ENCODE assay signal across 9 mouse cellular contexts in the genomic region with DNA sequence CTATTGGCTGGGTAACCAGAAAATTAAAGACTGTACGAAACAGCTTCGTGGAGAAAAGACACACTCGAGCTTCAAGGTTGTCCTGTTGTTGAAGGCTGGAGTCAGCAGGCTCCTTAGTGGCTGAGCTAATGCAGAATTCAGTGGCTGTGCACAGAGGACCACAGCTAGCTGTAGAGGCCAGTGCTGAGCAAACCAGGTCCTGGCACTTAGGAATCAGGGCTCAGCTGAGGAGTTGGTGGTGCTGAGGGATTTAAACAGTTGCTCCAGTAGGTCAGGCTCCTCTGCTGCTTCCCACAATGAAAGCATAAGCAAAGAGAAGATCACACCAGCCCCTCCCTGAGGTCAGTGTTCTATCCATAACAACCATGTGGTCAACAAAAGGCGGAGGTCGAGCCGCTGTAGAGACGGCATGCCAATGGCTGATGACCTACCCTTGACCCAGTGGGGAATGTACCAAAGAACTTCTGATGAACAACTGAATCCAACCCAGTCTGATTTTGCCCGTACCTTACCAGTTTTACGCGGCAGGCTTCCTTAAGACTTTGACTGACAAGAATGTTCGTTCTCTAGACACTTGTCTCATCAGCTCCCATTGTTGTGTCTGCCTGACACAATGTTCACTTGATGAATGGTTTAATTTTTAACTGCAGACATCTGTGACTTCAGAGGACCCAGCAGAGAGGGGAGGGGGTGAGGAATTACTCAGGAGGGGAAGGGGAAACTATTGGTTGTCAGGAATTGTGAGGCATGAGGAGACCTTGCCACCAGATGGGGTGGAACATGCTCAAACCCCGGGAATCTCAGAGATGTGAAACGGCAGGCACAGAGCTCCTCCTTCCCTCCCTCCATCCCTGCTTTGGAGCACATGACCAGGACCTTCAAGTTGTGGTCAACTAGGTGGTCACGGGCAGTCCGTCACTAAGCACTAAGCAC. TPM values are rescaled to one million over a fixed set of nuclear protein-coding genes. Genes with fewer than 3 reads are reported as not detected.
DNase-seq lines count a peak whose midpoint lies in the region; ATAC-seq and TF ChIP-seq lines count a peak whose summit lies in the region.
"Had no signal": no experiment of that assay in that cellular context is flagged by ENCODE, and none has a peak within 500 bp of the region (broad histone marks: within the 10 kb centered on the region; RNA-seq: fewer than 3 reads in every experiment).

No protein-coding gene starts in this region.

- H3K4me1 ChIP-seq in lung, embryonic 14.5 days (ENCODE audit: insufficient read depth): peaks cover 25% of the 10 kb centered on the region
- no peaks in the 10 kb centered on the region for H3K4me1 ChIP-seq in lung, adult 2 months (ENCODE audit: control insufficient read depth, insufficient read depth, low read length)
- H3K4me1 ChIP-seq in hindbrain, embryonic 12.5 days: peaks cover 50% of the 10 kb centered on the region
- H3K4me1 ChIP-seq in limb, embryonic 14.5 days (ENCODE audit: control insufficient read depth, insufficient read depth, low read length): peaks cover 35% of the 10 kb centered on the region
- H3K4me1 ChIP-seq in stomach, embryonic 16.5 days (ENCODE audit: control insufficient read depth, insufficient read depth, low read length): peaks cover 32% of the 10 kb centered on the region

- H3K4me3 ChIP-seq in lung, embryonic 14.5 days (ENCODE audit: low read depth, low read length): no peak overlapping the region
- no peak overlapping the region for H3K4me3 ChIP-seq in lung, adult 2 months (replicated peaks; ENCODE audit: extremely low read depth, low read depth, low read length)
- H3K4me3 ChIP-seq in hindbrain, embryonic 12.5 days: no peak overlapping the region
- no peak overlapping the region for H3K4me3 ChIP-seq in limb, embryonic 14.5 days (replicated peaks; ENCODE audit: low read length)
- no peak overlapping the region for H3K4me3 ChIP-seq in stomach, embryonic 16.5 days (replicated peaks; ENCODE audit: low read length)

- H3K9me3 ChIP-seq in lung, embryonic 14.5 days (ENCODE audit: low read depth, low read length): no peaks in the 10 kb centered on the region
- H3K9me3 ChIP-seq in hindbrain, embryonic 12.5 days (replicated peaks): no peaks in the 10 kb centered on the region
- no peaks in the 10 kb centered on the region for H3K9me3 ChIP-seq in limb, embryonic 14.5 days (ENCODE audit: control insufficient read depth, low read length)
- H3K9me3 ChIP-seq in stomach, embryonic 16.5 days (replicated peaks; ENCODE audit: control insufficient read depth, low read length): no peaks in the 10 kb centered on the region
- H3K9me3 ChIP-seq: G1E had no signal

- H3K36me3 ChIP-seq in lung, embryonic 14.5 days (ENCODE audit: insufficient read depth): no peaks in the 10 kb centered on the region
- no peaks in the 10 kb centered on the region for H3K36me3 ChIP-seq in hindbrain, embryonic 12.5 days
- no peaks in the 10 kb centered on the region for H3K36me3 ChIP-seq in limb, embryonic 14.5 days (ENCODE audit: control insufficient read depth, insufficient read depth, low read length)
- no peaks in the 10 kb centered on the region for H3K36me3 ChIP-seq in stomach, embryonic 16.5 days (ENCODE audit: control insufficient read depth, insufficient read depth, low read length)
- H3K36me3 ChIP-seq: G1E had no signal

- TF ChIP-seq CTCF in lung, embryonic 14.5 days (IDR thresholded peaks at IDR 0.05; ENCODE audit: low read depth): 0 out of 2 replicates have a peak, but pooled peaks have one; percentile 12
- no peak for TF ChIP-seq CTCF in lung, adult 2 months (IDR thresholded peaks at IDR 0.05; ENCODE audit: insufficient read depth, low read length)

- H3K27me3 ChIP-seq in lung, embryonic 14.5 days (ENCODE audit: insufficient read depth, low read length): no peaks in the 10 kb centered on the region
- H3K27me3 ChIP-seq in hindbrain, embryonic 12.5 days: no peaks in the 10 kb centered on the region
- no peaks in the 10 kb centered on the region for H3K27me3 ChIP-seq in limb, embryonic 14.5 days (ENCODE audit: control insufficient read depth, insufficient read depth, low read length)
- no peaks in the 10 kb centered on the region for H3K27me3 ChIP-seq in stomach, embryonic 16.5 days (ENCODE audit: control insufficient read depth, insufficient read depth, low read length)

- WGBS in lung, embryonic 14.5 days: 19% methylated on average over 15 of the region's 15 CpGs
- WGBS in lung, adult 2 months: 38% methylated on average over 15 of the region's 15 CpGs
- 35% methylated on average over 15 of the region's 15 CpGs for WGBS in hindbrain, embryonic 12.5 days
- 22% methylated on average over 15 of the region's 15 CpGs for WGBS in limb, embryonic 14.5 days
- WGBS in stomach, embryonic 16.5 days: 28% methylated on average over 15 of the region's 15 CpGs

- no peak for TF ChIP-seq POLR2A in lung, adult 2 months (IDR thresholded peaks at IDR 0.05; ENCODE audit: borderline replicate concordance, extremely low read depth, low read depth, low read length)
- no peak for TF ChIP-seq POLR2A in limb, embryonic 14.5 days (IDR thresholded peaks at IDR 0.05; ENCODE audit: borderline replicate concordance, extremely low read depth, insufficient read depth, insufficient read length)

- no peak overlapping the region for H3K4me2 ChIP-seq in lung, embryonic 14.5 days
- no peak overlapping the region for H3K4me2 ChIP-seq in hindbrain, embryonic 12.5 days (replicated peaks)
- no peak overlapping the region; the same call in 1 of the 2 replicates for H3K4me2 ChIP-seq in limb, embryonic 14.5 days (replicated peaks; ENCODE audit: low read depth, low read length, severe bottlenecking)
- H3K4me2 ChIP-seq in stomach, embryonic 16.5 days (ENCODE audit: low read depth, low read length): no peak overlapping the region

- H3K9ac ChIP-seq in lung, embryonic 14.5 days: no peak overlapping the region
- no peak overlapping the region for H3K9ac ChIP-seq in hindbrain, embryonic 12.5 days
- no peak overlapping the region for H3K9ac ChIP-seq in limb, embryonic 14.5 days (ENCODE audit: low read depth, low read length, severe bottlenecking)
- no peak overlapping the region for H3K9ac ChIP-seq in stomach, embryonic 16.5 days (ENCODE audit: low read length)

- H3K27ac ChIP-seq in lung, embryonic 14.5 days (ENCODE audit: low read depth): peak overlapping the region; percentile 80
- H3K27ac ChIP-seq in hindbrain, embryonic 12.5 days: peak overlapping the region; percentile 91
- peak overlapping the region; percentile 90 for H3K27ac ChIP-seq in limb, embryonic 14.5 days (replicated peaks; ENCODE audit: low read depth, low read length)
- H3K27ac ChIP-seq in stomach, embryonic 16.5 days (ENCODE audit: low read length): peak overlapping the region; percentile 19

- DNase-seq in lung, embryonic 14.5 days: peak; percentile 46
- no peak for DNase-seq in lung, adult 2 months
- DNase-seq in limb, embryonic 14.5 days (ENCODE audit: low spot score): no peak
- no peak for DNase-seq in thymus, postnatal 25 days
- no peak for DNase-seq in gastrocnemius, postnatal 10 days
- DNase-seq in layer of hippocampus, postnatal 25 days (ENCODE audit: extremely low spot score in 1 of 2, low spot score in 1 of 2): no peak

- no peak for ATAC-seq in lung, embryonic 14.5 days (ENCODE audit: insufficient read depth)
- ATAC-seq in hindbrain, embryonic 12.5 days (ENCODE audit: low FRiP score): no peak
- no peak for ATAC-seq in limb, embryonic 14.5 days (ENCODE audit: low FRiP score, low read depth)
- ATAC-seq in stomach, embryonic 16.5 days (ENCODE audit: insufficient read depth, low FRiP score): no peak

RNA-seq across cellular contexts. Expression of a gene that starts 57.6 kb away (rescaled TPM):
- polyA plus RNA-seq in lung, embryonic 14.5 days (2014; fragmentation: Nextera tagmentation; extraction: Ambion mirVana): 9.3 and 20.5 TPM in 2 replicates
- 65.9 and 104 TPM in 2 replicates for polyA plus RNA-seq in lung, adult 2 months (2012; rRNA removed)
- 5.9 and 7.1 TPM in 2 replicates for polyA plus RNA-seq in hindbrain, embryonic 12.5 days (2016; fragmentation: Nextera tagmentation; extraction: Ambion mirVana)
- 18.6 and 21.6 TPM in 2 replicates for polyA plus RNA-seq in limb, embryonic 14.5 days (2012; rRNA removed)
- polyA plus RNA-seq in limb, embryonic 14.5 days (2014; fragmentation: Nextera tagmentation; extraction: Ambion mirVana): 16.1 and 18.7 TPM in 2 replicates
- polyA plus RNA-seq in stomach, embryonic 16.5 days (2015; fragmentation: Nextera tagmentation; extraction: Ambion mirVana): 24.6 and 32.8 TPM in 2 replicates
- 10 to 100 TPM in 1 of 2 experiments, 1 to 10 TPM in 1; 7.3 to 10.5 TPM for total RNA-seq in gastrocnemius, postnatal 10 days (2021)
- 10 to 100 TPM in 1 of 2 experiments, 1 to 10 TPM in 1; 9.0 to 10.7 TPM for total RNA-seq in layer of hippocampus, postnatal 25 days (2021)

Comparison
In these comparisons a context has a peak if more than half of its experiments do, and no peak if none do; other contexts are left out.
1. H3K27ac ChIP-seq: peak in every context shown above with its lines; median percentile 91 in hindbrain, embryonic 12.5 days; 90 in limb, embryonic 14.5 days; 80 in lung, embryonic 14.5 days; 19 in stomach, embryonic 16.5 days.